Mouse (Mus musculus): ENCODE results near the gene Ccnk. TPM values are rescaled to one million over a fixed set of nuclear protein-coding genes. Genes with fewer than 3 reads are reported as not detected.

The Ccnk gene
- polyA plus RNA-seq (2014; fragmentation: Illumina TruSeq; extraction: RNeasy Lipid Tissue Mini Kit (QIAGEN cat#74804); ENCODE audit: low read depth, low replicate concordance) = 19.6 TPM

DNA sequence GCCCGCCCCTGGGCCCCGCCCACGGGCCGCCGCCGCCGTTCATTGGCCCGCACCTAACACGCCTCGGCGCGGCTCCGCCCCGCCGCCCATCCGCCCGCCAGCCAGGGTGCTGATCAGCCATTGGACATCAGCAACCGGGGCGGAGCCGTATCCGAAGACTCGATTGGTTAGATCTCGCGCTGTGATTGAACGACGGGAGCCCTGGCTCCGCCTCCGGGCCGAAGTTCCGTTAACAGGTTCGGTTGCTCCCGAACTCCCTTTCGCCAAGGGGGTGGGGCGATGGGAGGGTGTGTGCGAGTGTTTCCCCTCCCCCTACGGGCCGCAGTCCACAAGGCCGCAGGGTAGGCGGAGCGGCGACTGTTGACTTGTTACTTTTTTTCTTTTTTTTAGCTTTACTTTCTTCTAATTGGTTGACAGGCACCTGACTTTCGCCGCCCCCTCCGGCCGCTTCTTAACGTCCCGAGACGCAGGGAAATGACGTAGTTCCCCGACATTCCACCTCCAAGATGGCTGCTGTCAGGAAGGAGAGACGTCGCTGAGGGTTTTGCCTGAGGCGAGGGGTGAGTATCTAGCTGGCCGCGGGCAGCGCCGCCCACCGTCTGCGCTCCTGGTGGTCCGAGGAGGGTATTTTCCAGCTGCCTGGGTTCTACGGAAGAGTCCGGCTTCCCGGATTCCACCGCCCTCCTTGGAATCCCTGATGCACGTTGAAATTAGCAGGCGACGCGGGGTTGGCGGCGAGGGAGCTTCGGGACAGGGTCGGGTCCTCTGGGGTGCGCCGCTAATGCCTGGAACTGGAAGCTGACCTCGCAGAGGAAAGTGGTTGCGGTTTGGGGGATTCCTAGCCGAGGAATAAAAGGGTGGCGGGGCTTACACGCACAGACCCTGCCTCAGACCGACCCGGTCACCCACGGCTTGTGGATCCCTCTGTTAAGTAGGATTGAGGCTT lies at the start of gene Ccnk:
Gene Ccnk, plus strand, starts transcription at position 259 of the 946 bp plus-strand sequence.

DNA sequence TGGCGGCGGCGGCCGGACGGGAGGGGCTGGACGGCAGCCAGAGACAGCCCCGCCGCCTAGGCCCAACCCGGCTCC lies 296 bp upstream of the Ccnk start, which contains the start of gene Setd3:
Gene Setd3, minus strand, starts transcription at position 69 of the 75 bp plus-strand sequence.

Other genes with a start within 250 kb of the Ccnk start
- 4.2 TPM for gene Bcl11b, start 176.0 kb upstream of the Ccnk start, polyA plus RNA-seq (2014; fragmentation: Illumina TruSeq; extraction: RNeasy Lipid Tissue Mini Kit (QIAGEN cat#74804); ENCODE audit: low read depth, low replicate concordance)
- 171 TPM for gene Setd3, start 265 bp upstream of the Ccnk start, polyA plus RNA-seq (2014; fragmentation: Illumina TruSeq; extraction: RNeasy Lipid Tissue Mini Kit (QIAGEN cat#74804); ENCODE audit: low read depth, low replicate concordance)
- gene Ccdc85c, start 95.8 kb downstream of the Ccnk start, polyA plus RNA-seq (2014; fragmentation: Illumina TruSeq; extraction: RNeasy Lipid Tissue Mini Kit (QIAGEN cat#74804); ENCODE audit: low read depth, low replicate concordance) = 1.2 TPM
- not detected for gene Hhipl1, start 126.7 kb downstream of the Ccnk start, polyA plus RNA-seq (2014; fragmentation: Illumina TruSeq; extraction: RNeasy Lipid Tissue Mini Kit (QIAGEN cat#74804); ENCODE audit: low read depth, low replicate concordance)
- gene Cyp46a1, start 154.8 kb downstream of the Ccnk start, polyA plus RNA-seq (2014; fragmentation: Illumina TruSeq; extraction: RNeasy Lipid Tissue Mini Kit (QIAGEN cat#74804); ENCODE audit: low read depth, low replicate concordance) = 0.44 TPM
- gene Eml1, start 191.4 kb downstream of the Ccnk start, polyA plus RNA-seq (2014; fragmentation: Illumina TruSeq; extraction: RNeasy Lipid Tissue Mini Kit (QIAGEN cat#74804); ENCODE audit: low read depth, low replicate concordance) = 9.4 TPM

Data from kidney, adult 10 weeks (tissue).